Mouse (Mus musculus) testis, adult 2 months (tissue): ENCODE measurements around the gene Olfr522. TPM values are rescaled to one million over a fixed set of nuclear protein-coding genes. Genes with fewer than 3 reads are reported as not detected.

Source experiments
- H3K27ac ChIP-seq: fragments of 200-500 bp; 2 replicates; pipeline ENCODE4 v1.5.1; 2012; ENCODE audit warnings: low read depth, low read length; ENCODE audit not compliant: control insufficient read depth, insufficient read depth
- H3K27me3 ChIP-seq: fragments of 200-500 bp; 2 replicates; pipeline ENCODE4 v1.6.1; 2012; ENCODE audit warnings: mild to moderate bottlenecking, low read length, moderate library complexity; ENCODE audit not compliant: control insufficient read depth, insufficient read depth
- H3K36me3 ChIP-seq: fragments of 200-500 bp; 2 replicates; pipeline ENCODE4 v1.6.1; 2012; ENCODE audit warnings: mild to moderate bottlenecking, low read length; ENCODE audit not compliant: control insufficient read depth, insufficient read depth
- H3K4me1 ChIP-seq: fragments of 200-500 bp; 2 replicates; pipeline ENCODE4 v1.6.1; 2012; ENCODE audit warnings: low read length; ENCODE audit not compliant: control insufficient read depth, insufficient read depth
- H3K4me3 ChIP-seq: fragments of 200-500 bp; 2 replicates; pipeline ENCODE4 v1.5.1; 2012; ENCODE audit warnings: low read depth, mild to moderate bottlenecking, low read length, moderate library complexity, mixed read lengths; ENCODE audit not compliant: control insufficient read depth
- CTCF ChIP-seq: fragments of 200-500 bp; IDR thresholded peaks from 2 replicates; pipeline ENCODE4 v1.5.1; 2012; ENCODE audit warnings: low read depth, mild to moderate bottlenecking, inconsistent platforms, low read length, moderate library complexity; ENCODE audit not compliant: control insufficient read depth, insufficient read depth, insufficient replicate concordance
- POLR2A ChIP-seq: fragments of 200-500 bp; IDR thresholded peaks from 2 replicates; pipeline ENCODE4 v1.6.1; 2012; ENCODE audit warnings: low read depth, mild to moderate bottlenecking, inconsistent platforms, low read length, moderate library complexity; ENCODE audit not compliant: control insufficient read depth
- polyA plus RNA-seq: library from polyadenylated mRNA; depleted of rRNA; stranded (reverse); fragments of >200 nt; gene quantifications from 2 replicates; pipeline ENCODE4 v1.2.3, GENCODE M21; 2012; rRNA removed

Olfr522 gene
- not detected in 2 replicates for polyA plus RNA-seq

GRCm38 (mm10) chr7:140164664-140165063 is at the start of gene Olfr522:
Gene Olfr522, minus strand, starts transcription at chr7:140164764.
- no peaks in the 10 kb centered on the region for H3K27me3 ChIP-seq
- H3K4me3 ChIP-seq = no peak within 1 kb of the TSS
- TF ChIP-seq CTCF = no peak
- no peak for TF ChIP-seq POLR2A
- no peaks in the 10 kb centered on the region for H3K4me1 ChIP-seq
- no peaks in the 10 kb centered on the region for H3K36me3 ChIP-seq
- H3K27ac ChIP-seq = no peak within 1 kb of the TSS

DNA sequence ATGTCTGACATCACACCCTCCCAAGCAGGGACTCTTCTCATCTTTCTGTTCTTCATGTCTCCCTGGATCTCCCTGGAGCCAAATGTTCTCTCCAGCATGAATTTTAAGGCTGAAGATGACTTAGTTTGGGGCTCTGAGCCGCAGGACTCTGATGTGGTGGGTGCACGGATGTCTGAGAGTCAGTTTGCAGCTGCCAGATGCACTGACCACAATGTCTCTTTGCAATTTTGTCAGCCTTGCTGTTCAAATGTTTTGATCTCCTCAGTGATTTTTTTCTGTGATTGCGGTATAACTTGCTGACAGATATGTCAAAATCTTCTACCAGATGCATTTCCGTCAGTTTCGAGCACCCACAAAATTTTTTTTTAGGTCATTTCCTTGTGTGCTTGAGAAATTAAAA is 49.3 kb upstream of the Olfr522 start:
- no peak for TF ChIP-seq POLR2A
- TF ChIP-seq CTCF = no peak
- no peaks in the 10 kb centered on the region for H3K27me3 ChIP-seq
- no peaks in the 10 kb centered on the region for H3K4me1 ChIP-seq
- H3K36me3 ChIP-seq = no peaks in the 10 kb centered on the region
- no peak overlapping the region for H3K4me3 ChIP-seq
- no peak overlapping the region for H3K27ac ChIP-seq

- Histone ChIP-seq H3K4me3 (no peak overlapping the region), H3K27me3 (no peaks in the 10 kb centered on the region), H3K36me3 (no peaks in the 10 kb centered on the region), H3K27ac (no peak overlapping the region), H3K4me1 (no peaks in the 10 kb centered on the region)
- no peak for TF ChIP-seq POLR2A
- no peak for TF ChIP-seq CTCF
These were observed 44.1 kb upstream of the Olfr522 start for GRCm38 (mm10) chr7:140208677-140209076.

DNA sequence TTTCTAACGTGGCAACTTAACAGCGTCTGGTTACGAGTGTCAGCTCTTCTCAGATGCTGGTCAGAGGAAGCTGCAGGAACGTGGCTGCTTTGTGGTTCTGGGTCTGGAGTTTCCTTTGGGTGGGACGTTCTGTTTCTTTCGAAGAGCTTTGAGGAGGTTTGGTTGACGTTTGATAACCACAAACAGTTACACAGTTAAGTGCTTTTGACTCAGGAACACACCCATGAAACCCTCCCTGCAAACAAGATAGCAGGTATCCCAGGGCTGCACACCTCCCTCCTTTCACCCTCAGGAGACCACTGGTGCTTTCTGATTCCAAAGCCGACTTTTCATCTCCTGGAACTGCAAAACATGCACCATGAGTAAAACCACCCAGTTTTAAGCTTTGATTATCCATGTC is 43.6 kb upstream of the Olfr522 start:
- no peaks in the 10 kb centered on the region for H3K27me3 ChIP-seq
- H3K36me3 ChIP-seq = no peaks in the 10 kb centered on the region
- no peak for TF ChIP-seq POLR2A
- TF ChIP-seq CTCF = no peak
- no peak overlapping the region for H3K4me3 ChIP-seq
- no peak overlapping the region for H3K27ac ChIP-seq
- H3K4me1 ChIP-seq = no peaks in the 10 kb centered on the region

- Histone ChIP-seq H3K4me1 (no peaks in the 10 kb centered on the region), H3K27me3 (no peaks in the 10 kb centered on the region), H3K4me3 (no peak overlapping the region), H3K27ac (no peak overlapping the region), H3K36me3 (no peaks in the 10 kb centered on the region)
- TF ChIP-seq CTCF (no peak), POLR2A (no peak)
These were observed 42.3 kb upstream of the Olfr522 start for GRCm38 (mm10) chr7:140206904-140207303.

DNA sequence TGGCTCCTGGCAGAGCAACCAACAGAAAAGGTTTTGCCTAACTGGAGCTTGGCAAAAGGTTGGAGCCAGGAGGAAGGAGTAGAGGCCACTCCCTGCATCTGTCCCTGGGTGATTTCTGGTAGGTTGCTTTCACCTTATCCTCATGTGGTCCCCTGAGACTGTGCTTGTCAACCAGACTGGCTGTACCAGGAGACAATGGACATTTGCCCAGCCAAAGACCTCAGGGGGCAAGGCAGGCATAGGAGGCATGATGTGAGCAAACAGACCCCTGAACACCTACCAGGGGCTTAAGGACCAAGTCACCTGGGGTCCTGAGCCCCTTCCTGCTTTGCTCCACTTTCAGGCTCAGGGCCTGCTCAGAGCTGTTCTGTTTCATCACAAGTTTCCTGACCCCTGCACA is 41.3 kb upstream of the Olfr522 start, which contains the start of gene Olfr524:
Gene Olfr524 (minus strand): TSS at position 101 of the 400 bp plus-strand sequence.
- Histone ChIP-seq H3K27me3 (no peaks in the 10 kb centered on the region), H3K4me3 (no peak within 1 kb of the TSS), H3K36me3 (no peaks in the 10 kb centered on the region), H3K4me1 (no peaks in the 10 kb centered on the region), H3K27ac (no peak within 1 kb of the TSS)
- no peak for TF ChIP-seq CTCF
- no peak for TF ChIP-seq POLR2A

DNA sequence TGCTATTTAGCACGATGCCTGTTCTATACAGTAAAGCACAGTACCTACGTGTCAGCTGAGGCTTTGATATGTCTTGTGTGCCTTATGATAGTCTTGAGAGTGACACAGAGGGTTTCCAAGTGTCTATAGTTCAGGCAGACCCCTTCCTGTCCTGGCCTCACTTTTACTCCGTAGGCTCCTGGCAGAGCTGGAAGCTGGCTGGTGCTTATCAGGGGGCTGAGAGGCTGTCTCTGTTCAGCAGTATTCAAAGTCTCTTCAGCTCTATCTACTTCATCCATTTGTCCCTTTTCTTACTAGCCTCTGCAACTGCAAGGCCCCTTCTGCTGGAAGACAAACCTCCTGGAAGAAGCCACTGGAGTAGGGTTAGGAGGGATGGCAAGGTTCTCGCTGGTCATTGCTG is 36.5 kb upstream of the Olfr522 start:
- H3K36me3 ChIP-seq = no peaks in the 10 kb centered on the region
- no peak overlapping the region for H3K27ac ChIP-seq
- no peaks in the 10 kb centered on the region for H3K4me1 ChIP-seq
- TF ChIP-seq CTCF (no peak), POLR2A (no peak)
- H3K27me3 ChIP-seq = no peaks in the 10 kb centered on the region
- no peak overlapping the region for H3K4me3 ChIP-seq

GRCm38 (mm10) chr7:140196002-140196401 is 31.4 kb upstream of the Olfr522 start:
- Histone ChIP-seq H3K27me3 (no peaks in the 10 kb centered on the region), H3K36me3 (no peaks in the 10 kb centered on the region), H3K4me3 (no peak overlapping the region), H3K4me1 (peaks cover 4% of the 10 kb centered on the region), H3K27ac (no peak overlapping the region)
- TF ChIP-seq CTCF = no peak
- TF ChIP-seq POLR2A = no peak
